Mouse (Mus musculus) intestine, embryonic 14.5 days (tissue): ENCODE results near the gene Mmp9. TPM values are rescaled to one million over a fixed set of nuclear protein-coding genes. Genes with fewer than 3 reads are reported as not detected.

Experiments used
- ATAC-seq: fragments of 200-750 bp; cut with Nextera tagmentation; replicated peaks from 2 replicates; pipeline ENCODE4 v1.8.0; 2017; ENCODE audit warnings: low read depth, moderate number of reproducible peaks, moderate TSS enrichment, moderate library complexity; ENCODE audit not compliant: low FRiP score, low TSS enrichment
- DNase-seq: peaks from one replicate; pipeline ENCODE4 v3.0.0-alpha.2; 2018; ENCODE audit warnings: low spot score
- H3K27ac ChIP-seq: fragments of 300-500 bp; sonication (generic); 2 replicates; pipeline ENCODE4 v1.5.1; 2014; ENCODE audit warnings: low read depth, mild to moderate bottlenecking, control low read depth
- H3K27me3 ChIP-seq: fragments of 300-500 bp; sonication (generic); replicated peaks from 2 replicates; pipeline ENCODE4 v1.6.1; 2014; ENCODE audit warnings: low read length, control low read depth; ENCODE audit not compliant: control insufficient read depth, insufficient read depth
- H3K36me3 ChIP-seq: fragments of 300-500 bp; sonication (generic); 2 replicates; pipeline ENCODE4 v1.6.1; 2014; ENCODE audit warnings: low read length, control low read depth; ENCODE audit not compliant: control insufficient read depth, insufficient read depth
- H3K4me1 ChIP-seq: fragments of 300-500 bp; sonication (generic); replicated peaks from 2 replicates; pipeline ENCODE4 v1.6.1; 2014; ENCODE audit warnings: low read length, control low read depth, mixed read lengths; ENCODE audit not compliant: control insufficient read depth, insufficient read depth
- H3K4me2 ChIP-seq: fragments of 300-500 bp; sonication (generic); 2 replicates; pipeline ENCODE4 v1.6.1; 2014; ENCODE audit warnings: low read length
- H3K4me3 ChIP-seq: fragments of 300-500 bp; sonication (generic); 2 replicates; pipeline ENCODE4 v1.5.1; 2014; ENCODE audit warnings: low read depth, low read length, control low read depth, mixed read lengths
- H3K9ac ChIP-seq: fragments of 300-500 bp; sonication (generic); 2 replicates; pipeline ENCODE4 v1.6.1; 2014; ENCODE audit warnings: mild to moderate bottlenecking, low read length
- H3K9me3 ChIP-seq: fragments of 300-500 bp; sonication (generic); 2 replicates; pipeline ENCODE4 v1.6.1; 2016; ENCODE audit warnings: low read length, control low read depth; ENCODE audit not compliant: control insufficient read depth
- WGBS: fragments of 180-500 bp; shearing (Covaris S2); extraction: QIAGEN DNeasy Blood & Tissue Kit; methylation state at CpG from one replicate; pipeline ENCODE4 v1.1.7; 2014; 5-methylcytosine and 5-hydroxymethylcytosine counted together
- polyA plus RNA-seq: library from polyadenylated mRNA; unstranded; fragments of >200 nt; fragmentation: Nextera tagmentation; extraction: Ambion mirVana; gene quantifications from 2 replicates; pipeline ENCODE4 v1.2.1, GENCODE M21; 2014

Mmp9 gene
- polyA plus RNA-seq, 1 experiment from 2014 or later: 2.4 TPM

DNA sequence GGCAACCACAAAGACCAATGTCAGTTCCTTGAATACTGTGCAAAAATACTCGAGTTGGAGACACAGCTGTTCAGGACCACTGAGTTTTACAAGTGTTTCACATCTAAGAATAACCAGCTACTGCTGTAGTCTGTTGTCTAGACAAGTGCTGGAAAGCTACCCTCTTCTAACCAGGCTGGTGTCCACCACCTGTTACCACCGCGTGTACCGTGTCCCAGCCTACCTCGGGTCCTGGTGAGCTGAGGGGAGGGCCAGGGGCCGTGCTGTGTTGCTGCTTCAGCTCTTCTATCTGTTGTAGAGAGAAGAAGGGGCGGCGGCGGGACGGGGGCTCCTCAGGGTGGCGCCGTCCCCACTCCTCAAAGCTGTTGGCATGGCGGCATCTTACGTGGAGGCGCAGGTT is 41.5 kb upstream of the Mmp9 start:
- no peaks in the 10 kb centered on the region for H3K9me3 ChIP-seq
- WGBS: 92% methylated on average over 15 of the region's 15 CpGs
- no peak overlapping the region for H3K4me2 ChIP-seq
- H3K27me3 ChIP-seq: no peaks in the 10 kb centered on the region
- peaks cover 97% of the 10 kb centered on the region for H3K36me3 ChIP-seq
- H3K4me1 ChIP-seq: no peaks in the 10 kb centered on the region
- no peak for ATAC-seq
- H3K4me3 ChIP-seq: no peak overlapping the region
- no peak for DNase-seq
- H3K27ac ChIP-seq: no peak overlapping the region
- no peak overlapping the region for H3K9ac ChIP-seq

DNA sequence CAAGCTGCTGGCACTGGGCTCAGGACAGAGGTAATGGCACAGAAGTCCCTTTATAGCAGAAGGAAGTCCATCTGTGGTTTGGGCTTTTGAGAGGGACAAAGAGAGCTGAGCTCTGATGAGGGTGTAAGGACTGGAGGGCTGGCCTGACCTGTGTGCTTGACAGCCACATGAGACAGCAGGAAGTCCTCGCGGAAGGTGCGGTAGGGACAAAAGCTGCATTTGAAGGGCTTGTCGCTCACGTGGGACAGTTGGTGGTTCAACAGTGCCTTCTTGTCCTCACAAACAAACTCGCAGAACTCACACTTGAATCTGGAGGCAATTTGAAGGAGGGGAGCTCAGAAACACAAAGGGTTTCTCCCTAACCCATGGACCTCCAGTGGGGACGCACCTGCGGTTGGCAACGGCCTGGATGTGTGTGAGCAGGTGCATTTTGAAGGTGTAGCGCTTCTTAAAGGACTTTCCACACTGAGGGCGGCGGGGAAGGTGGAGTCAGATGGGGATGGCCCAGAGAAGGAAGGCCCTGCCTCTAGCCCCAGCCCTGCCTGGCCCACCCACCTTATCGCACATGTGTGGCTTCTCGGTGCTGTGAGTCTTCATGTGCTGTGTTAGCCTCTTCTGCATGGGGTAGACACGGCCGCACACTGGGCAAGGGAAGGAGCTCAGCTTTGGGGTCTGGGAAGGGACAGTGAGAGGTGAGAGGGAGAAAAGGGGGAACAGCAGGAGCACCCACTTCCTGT is 40.7 kb upstream of the Mmp9 start:
- H3K4me2 ChIP-seq: no peak overlapping the region
- no peaks in the 10 kb centered on the region for H3K9me3 ChIP-seq
- H3K27ac ChIP-seq: no peak overlapping the region
- no peak for ATAC-seq
- H3K27me3 ChIP-seq: no peaks in the 10 kb centered on the region
- H3K4me3 ChIP-seq: no peak overlapping the region
- WGBS: 90% methylated on average over 16 of the region's 16 CpGs
- H3K9ac ChIP-seq: no peak overlapping the region
- no peak for DNase-seq
- H3K4me1 ChIP-seq: no peaks in the 10 kb centered on the region
- H3K36me3 ChIP-seq: peaks cover 97% of the 10 kb centered on the region

- H3K27ac ChIP-seq: no peak overlapping the region
- H3K9ac ChIP-seq: no peak overlapping the region
- no peak overlapping the region for H3K4me2 ChIP-seq
- ATAC-seq: no peak
- H3K36me3 ChIP-seq: peaks cover 97% of the 10 kb centered on the region
- 88% methylated on average over 13 of the region's 13 CpGs for WGBS
- no peak for DNase-seq
- no peak overlapping the region for H3K4me3 ChIP-seq
- no peaks in the 10 kb centered on the region for H3K27me3 ChIP-seq
- no peaks in the 10 kb centered on the region for H3K4me1 ChIP-seq
- H3K9me3 ChIP-seq: peaks cover 5% of the 10 kb centered on the region
Observed at GRCm38 (mm10) chr2:164901380-164901779, 39.2 kb upstream of the Mmp9 start.

DNA sequence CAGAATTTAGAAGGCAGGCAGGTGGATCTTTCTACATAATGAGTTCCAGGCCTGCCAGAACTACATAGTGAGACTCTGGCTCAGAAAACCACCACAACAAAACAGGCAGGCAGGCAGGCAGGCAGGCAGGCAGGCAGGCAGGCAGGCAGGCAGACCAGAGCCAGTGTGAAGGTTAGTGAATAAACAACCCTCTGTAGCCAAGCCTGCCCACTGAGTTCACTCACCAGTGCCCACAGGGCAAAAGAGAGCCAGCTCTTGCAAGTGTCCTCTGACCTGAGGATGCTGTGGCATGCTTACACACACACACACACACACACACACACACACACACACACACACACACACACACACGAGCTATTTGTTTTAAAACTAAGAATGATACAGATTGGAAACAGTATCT is 37.1 kb upstream of the Mmp9 start:
- Histone ChIP-seq H3K27ac (no peak overlapping the region), H3K9me3 (peaks cover 5% of the 10 kb centered on the region), H3K4me1 (no peaks in the 10 kb centered on the region), H3K27me3 (no peaks in the 10 kb centered on the region), H3K4me2 (no peak overlapping the region), H3K36me3 (peaks cover 97% of the 10 kb centered on the region), H3K9ac (no peak overlapping the region), H3K4me3 (no peak overlapping the region)
- ATAC-seq: no peak
- no peak for DNase-seq
- WGBS: 93% methylated on average over 1 of the region's 1 CpGs

DNA sequence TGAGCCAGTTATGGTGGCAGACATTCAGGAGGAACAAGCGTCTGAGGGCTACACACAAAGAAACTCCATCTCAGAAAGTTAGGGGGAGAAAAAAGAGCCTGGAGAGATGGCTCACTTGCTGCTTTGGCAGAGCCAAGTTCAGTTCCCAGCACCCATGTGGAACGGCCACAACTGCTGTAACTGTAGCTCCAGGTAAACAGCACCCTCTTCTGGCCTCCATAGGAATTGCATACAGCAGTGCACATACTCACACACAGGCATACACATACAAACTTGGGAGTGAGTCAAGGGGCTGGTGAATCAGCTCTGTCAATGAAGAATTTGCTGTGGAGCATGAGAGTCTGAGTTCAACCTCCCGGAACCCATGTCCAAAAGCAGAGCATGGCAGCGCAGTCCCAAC is 34.5 kb upstream of the Mmp9 start:
- 97% methylated on average over 4 of the region's 4 CpGs for WGBS
- no peak overlapping the region for H3K27ac ChIP-seq

DNA sequence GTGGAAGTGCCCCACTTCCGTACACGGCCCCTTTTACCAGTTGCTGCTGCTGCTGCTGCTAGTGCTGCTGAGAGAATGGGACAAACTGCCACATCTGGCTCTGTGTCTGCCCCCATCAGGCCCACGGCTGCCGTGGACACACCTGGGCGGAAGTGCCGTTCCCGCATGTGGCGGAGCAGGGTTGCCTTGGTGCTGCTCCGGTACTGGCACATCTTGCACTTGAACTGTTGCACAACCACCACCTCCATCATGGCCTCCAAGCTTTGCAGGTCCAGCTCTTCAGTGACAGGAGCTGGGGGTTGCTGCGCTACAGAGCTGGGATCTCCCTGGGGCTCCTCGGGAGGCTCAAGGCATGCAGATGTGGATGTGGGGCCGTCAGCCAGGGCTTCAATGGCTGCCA is 33.1 kb upstream of the Mmp9 start:
- ATAC-seq: no peak
- peaks cover 5% of the 10 kb centered on the region for H3K9me3 ChIP-seq
- H3K27me3 ChIP-seq: no peaks in the 10 kb centered on the region
- H3K4me2 ChIP-seq: no peak overlapping the region
- DNase-seq: no peak
- no peak overlapping the region for H3K4me3 ChIP-seq
- WGBS: 97% methylated on average over 12 of the region's 12 CpGs
- no peak overlapping the region for H3K27ac ChIP-seq
- peaks cover 14% of the 10 kb centered on the region for H3K4me1 ChIP-seq
- H3K9ac ChIP-seq: no peak overlapping the region
- H3K36me3 ChIP-seq: peaks cover 66% of the 10 kb centered on the region

More for the DNA sequence above, 34.5 kb upstream of the Mmp9 start:
- DNase-seq: no peak
- no peaks in the 10 kb centered on the region for H3K27me3 ChIP-seq
- ATAC-seq: no peak
- no peak overlapping the region for H3K4me2 ChIP-seq
- no peak overlapping the region for H3K4me3 ChIP-seq
- peaks cover 5% of the 10 kb centered on the region for H3K9me3 ChIP-seq
- H3K36me3 ChIP-seq: peaks cover 80% of the 10 kb centered on the region
- H3K9ac ChIP-seq: no peak overlapping the region
- peaks cover 11% of the 10 kb centered on the region for H3K4me1 ChIP-seq

GRCm38 (mm10) chr2:164908011-164908410 is 32.6 kb upstream of the Mmp9 start:
- peaks cover 5% of the 10 kb centered on the region for H3K9me3 ChIP-seq
- H3K4me2 ChIP-seq: no peak overlapping the region
- WGBS: 98% methylated on average over 5 of the region's 5 CpGs
- H3K9ac ChIP-seq: no peak overlapping the region
- no peak overlapping the region for H3K27ac ChIP-seq
- peaks cover 15% of the 10 kb centered on the region for H3K4me1 ChIP-seq
- DNase-seq (no peak), ATAC-seq (no peak)
- H3K27me3 ChIP-seq: no peaks in the 10 kb centered on the region
- no peak overlapping the region for H3K4me3 ChIP-seq
- peaks cover 61% of the 10 kb centered on the region for H3K36me3 ChIP-seq

DNA sequence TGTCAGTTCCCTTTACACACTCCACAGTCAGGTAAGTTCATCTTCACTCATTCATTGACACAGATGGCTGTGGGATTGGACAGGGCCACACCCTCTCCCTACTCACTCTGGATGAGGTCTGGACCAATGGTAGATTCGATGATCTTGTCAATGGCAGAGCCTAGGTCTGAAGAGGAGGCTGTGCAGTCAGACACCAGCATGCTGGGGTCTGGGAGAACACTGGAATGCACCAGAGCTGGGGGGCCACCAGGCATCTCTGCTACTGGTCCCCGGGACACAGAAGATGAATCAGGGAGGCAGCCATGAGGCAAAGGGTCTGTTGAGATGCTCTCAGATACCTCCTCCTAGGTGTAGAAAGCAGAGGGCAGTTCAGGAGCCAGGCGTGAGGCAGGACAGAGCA is 31.5 kb upstream of the Mmp9 start:
- Histone ChIP-seq H3K9me3 (peaks cover 5% of the 10 kb centered on the region), H3K4me3 (no peak overlapping the region), H3K4me2 (no peak overlapping the region; the same call in 1 of the 2 replicates), H3K36me3 (peaks cover 52% of the 10 kb centered on the region), H3K27me3 (no peaks in the 10 kb centered on the region), H3K4me1 (peaks cover 15% of the 10 kb centered on the region), H3K27ac (no peak overlapping the region), H3K9ac (no peak overlapping the region)
- no peak for DNase-seq
- WGBS: 95% methylated on average over 3 of the region's 3 CpGs
- ATAC-seq: no peak

DNA sequence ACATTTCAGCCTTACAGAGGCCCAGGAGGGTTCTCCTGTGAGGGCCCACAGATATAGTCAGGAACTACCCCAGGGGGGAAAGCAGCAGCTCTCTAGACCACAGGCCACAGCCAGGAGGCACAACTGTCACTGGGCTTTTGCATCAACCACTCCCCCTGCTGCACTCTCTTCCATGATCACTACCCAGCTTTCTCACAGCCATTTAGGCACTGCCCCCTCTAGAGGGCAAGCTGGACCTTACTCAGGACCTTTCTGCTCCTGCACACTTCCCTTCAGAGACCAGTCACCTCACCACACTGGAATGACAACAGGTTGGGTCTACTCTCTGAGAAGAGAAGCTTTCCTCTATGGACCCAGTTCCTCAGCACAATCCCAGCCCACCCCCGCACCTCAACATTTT is 31.0 kb upstream of the Mmp9 start:
- peaks cover 15% of the 10 kb centered on the region for H3K4me1 ChIP-seq
- H3K36me3 ChIP-seq: peaks cover 48% of the 10 kb centered on the region
- H3K4me3 ChIP-seq: peak overlapping the region; percentile 64; the same call in 1 of the 2 replicates
- H3K4me2 ChIP-seq: peak overlapping the region; percentile 85
- H3K9me3 ChIP-seq: peaks cover 5% of the 10 kb centered on the region
- H3K27ac ChIP-seq: no peak overlapping the region
- no peak for DNase-seq
- H3K27me3 ChIP-seq: no peaks in the 10 kb centered on the region
- WGBS: 77% methylated on average over 1 of the region's 1 CpGs
- peak overlapping the region; percentile 92 for H3K9ac ChIP-seq
- ATAC-seq: no peak
